Mouse (Mus musculus) myocyte (in vitro differentiated cells): ENCODE data around the gene Mapk1ip1. TPM values are rescaled to one million over a fixed set of nuclear protein-coding genes. Genes with fewer than 3 reads are reported as not detected.

Experiments used
- H3K27me3 ChIP-seq: one replicate; pipeline ENCODE4 v1.6.1; 2011; ENCODE audit not compliant: control insufficient read depth, insufficient read depth, insufficient read length
- H3K36me3 ChIP-seq: one replicate; pipeline ENCODE4 v1.6.1; 2011; ENCODE audit not compliant: control insufficient read depth, insufficient read depth
- H3K4me2 ChIP-seq: one replicate; pipeline ENCODE4 v1.6.1; 2011; ENCODE audit warnings: low read depth, control low read depth
- H3K4me3 ChIP-seq: one replicate; pipeline ENCODE4 v1.5.1; 2011; ENCODE audit warnings: mild to moderate bottlenecking, control low read depth, moderate library complexity
- H3K79me2 ChIP-seq: one replicate; pipeline ENCODE4 v1.6.1; 2011; ENCODE audit not compliant: control insufficient read depth, insufficient read depth
- H3ac ChIP-seq: one replicate; pipeline ENCODE4 v1.6.1; 2011; ENCODE audit not compliant: control insufficient read depth, insufficient read length
- CEBPB ChIP-seq: IDR thresholded peaks from 2 replicates; pipeline ENCODE4 v1.6.1; 2011; ENCODE audit warnings: mild to moderate bottlenecking, moderate library complexity; ENCODE audit not compliant: poor library complexity, insufficient read depth, severe bottlenecking
- E2F4 ChIP-seq: IDR thresholded peaks from one replicate; pipeline ENCODE4 v1.6.1; 2011; ENCODE audit warnings: mild to moderate bottlenecking, control low read depth, moderate library complexity; ENCODE audit not compliant: insufficient read depth
- MAX ChIP-seq: IDR thresholded peaks from one replicate; pipeline ENCODE4 v1.6.1; 2011; ENCODE audit warnings: low read depth, mild to moderate bottlenecking, control low read depth
- MYOD1 ChIP-seq, 3 experiments: IDR thresholded peaks; one replicate each; pipeline ENCODE4 v1.6.1; 2011; ENCODE audit warnings: control low read depth in 2 of 3, low read depth in 2 of 3, mild to moderate bottlenecking in 2 of 3, moderate library complexity in 1 of 3; ENCODE audit not compliant: insufficient read length in 2 of 3, control insufficient read depth in 1 of 3
- MYOG ChIP-seq, 3 experiments: IDR thresholded peaks; one replicate each; pipeline ENCODE4 v1.6.1; 2011; ENCODE audit warnings: control low read depth in 2 of 3, low read depth in 2 of 3, mild to moderate bottlenecking in 2 of 3; ENCODE audit not compliant: insufficient read length in 2 of 3, control insufficient read depth in 1 of 3, insufficient read depth in 1 of 3
- POLR2A ChIP-seq: IDR thresholded peaks from one replicate; pipeline ENCODE4 v1.6.1; 2011; ENCODE audit warnings: low read depth, mild to moderate bottlenecking, control low read depth, moderate library complexity; ENCODE audit not compliant: insufficient read length
- POLR2AphosphoS2 ChIP-seq: IDR thresholded peaks from one replicate; pipeline ENCODE4 v1.6.1; 2011; ENCODE audit warnings: low read depth, control low read depth; ENCODE audit not compliant: insufficient read length
- REST ChIP-seq: IDR thresholded peaks from one replicate; pipeline ENCODE4 v1.6.1; 2011; ENCODE audit warnings: mild to moderate bottlenecking, control low read depth, moderate library complexity; ENCODE audit not compliant: insufficient read depth, insufficient read length
- SRF ChIP-seq: IDR thresholded peaks from one replicate; pipeline ENCODE4 v1.6.1; 2011; ENCODE audit warnings: low read depth; ENCODE audit not compliant: control insufficient read depth, insufficient read length
- TCF12 ChIP-seq: IDR thresholded peaks from one replicate; pipeline ENCODE4 v1.6.1; 2011; ENCODE audit warnings: mild to moderate bottlenecking, control low read depth; ENCODE audit not compliant: poor library complexity, insufficient read depth, severe bottlenecking
- TCF3 ChIP-seq: IDR thresholded peaks from one replicate; pipeline ENCODE4 v1.6.1; 2011; ENCODE audit warnings: low read depth, control low read depth; ENCODE audit not compliant: insufficient read length
- USF1 ChIP-seq: IDR thresholded peaks from one replicate; pipeline ENCODE4 v1.6.1; 2011; ENCODE audit warnings: low read depth, mild to moderate bottlenecking, control low read depth, moderate library complexity
- polyA plus RNA-seq: library from polyadenylated mRNA; unstranded; fragments of >200 nt; fragmentation: generic; extraction: Trizol; gene quantifications from one replicate; pipeline ENCODE4 v1.2.1, GENCODE M21; 2012; ENCODE audit warnings: missing spikeins

Gene Mapk1ip1
- polyA plus RNA-seq, 1 experiment = 6.2 TPM

DNA sequence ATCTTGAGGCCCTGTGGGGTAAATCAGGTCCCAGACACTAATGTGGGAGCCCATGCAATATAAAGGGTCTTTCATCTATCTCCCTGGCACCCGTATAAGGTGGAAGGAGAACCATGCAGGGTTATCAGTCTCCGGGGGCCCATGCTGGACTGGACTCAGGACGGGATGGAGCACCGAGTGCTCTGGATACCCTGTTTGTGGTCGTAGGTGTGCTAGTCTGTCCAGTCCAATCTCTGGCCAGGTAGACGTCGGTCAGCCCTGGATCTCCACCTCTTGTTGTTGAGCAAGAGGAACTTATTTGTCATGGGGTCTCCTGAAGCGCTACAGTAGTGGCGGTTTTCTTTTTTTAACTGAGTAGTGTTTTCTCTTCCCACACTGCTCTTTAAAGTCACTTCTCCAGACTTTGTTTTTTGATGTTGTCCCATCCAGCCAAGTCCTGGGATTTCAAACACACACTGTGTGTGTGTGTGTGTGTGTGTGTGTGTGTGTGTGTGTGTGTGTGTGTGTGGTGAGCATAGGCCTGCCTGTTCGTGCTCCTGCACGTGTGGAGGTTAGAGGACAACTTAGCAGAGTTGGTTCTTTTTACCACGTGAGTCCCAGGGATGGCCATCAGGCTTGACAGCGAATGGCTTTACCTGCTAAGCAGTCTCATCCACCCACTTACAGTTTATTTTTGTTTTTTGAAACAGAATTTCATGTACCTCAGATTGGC lies 1.4 kb upstream of the Mapk1ip1 start:
- Histone ChIP-seq H3K4me3 (peak overlapping the region; percentile 65), H3K4me2 (peak overlapping the region; percentile 91), H3K27me3 (no peaks in the 10 kb centered on the region), H3ac (peak overlapping the region; percentile 89), H3K79me2 (peaks cover 62% of the 10 kb centered on the region), H3K36me3 (peaks cover 5% of the 10 kb centered on the region)
- TF ChIP-seq E2F4 (no peak), CEBPB (no peak), TCF3 (no peak), MAX (no peak), POLR2AphosphoS2 (no peak)

DNA sequence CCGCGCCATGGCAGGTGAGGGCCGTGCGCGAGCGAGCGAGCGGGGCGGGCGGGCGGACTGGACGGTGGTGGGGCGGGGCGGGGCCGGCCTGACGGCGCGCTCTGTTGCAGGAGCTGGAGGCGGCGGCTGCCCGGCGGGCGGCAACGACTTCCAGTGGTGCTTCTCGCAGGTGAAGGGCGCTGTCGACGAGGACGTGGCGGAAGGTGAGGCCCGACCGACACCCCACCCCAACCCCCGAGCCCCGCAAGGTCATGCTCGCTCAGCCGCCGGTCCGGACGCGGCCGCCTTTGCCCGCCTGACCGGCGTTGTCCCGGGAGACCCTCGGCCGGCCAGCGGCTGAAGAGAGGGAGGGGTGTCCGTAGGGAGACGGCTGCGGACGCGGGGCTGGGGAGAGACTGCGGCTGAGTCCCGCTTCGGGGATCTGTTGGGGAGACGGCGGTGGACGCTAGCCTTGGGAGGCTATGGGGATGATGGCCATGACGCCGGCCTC lies 474 bp upstream of the Mapk1ip1 start:
- peaks cover 5% of the 10 kb centered on the region for H3K36me3 ChIP-seq
- H3K4me3 ChIP-seq = peak overlapping the region; percentile 65
- no peak for TF ChIP-seq E2F4
- H3K4me2 ChIP-seq = peak overlapping the region; percentile 91
- H3K27me3 ChIP-seq = no peaks in the 10 kb centered on the region
- H3ac ChIP-seq = peak overlapping the region; percentile 89
- H3K79me2 ChIP-seq = peaks cover 52% of the 10 kb centered on the region

DNA sequence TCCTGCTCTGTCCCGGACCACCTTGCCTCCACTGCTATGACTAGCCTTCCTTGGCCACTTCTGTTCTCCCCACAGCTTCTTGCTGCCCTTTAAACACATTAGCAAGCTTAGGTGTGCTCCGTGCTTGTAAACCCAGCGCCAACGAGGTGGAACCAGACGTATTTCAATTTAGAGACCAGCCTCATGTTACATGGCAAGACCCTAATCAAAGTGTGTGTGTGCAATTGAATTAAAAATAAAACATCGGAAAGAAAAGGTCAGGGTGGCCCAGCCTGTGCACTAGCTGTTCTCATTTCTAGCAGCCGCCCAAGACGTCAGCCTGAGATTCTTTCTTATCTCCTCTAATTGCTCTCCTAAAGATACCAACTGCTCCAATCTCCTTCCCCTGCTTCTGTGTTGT lies 962 bp downstream of the Mapk1ip1 start:
- no peaks in the 10 kb centered on the region for H3K27me3 ChIP-seq
- H3K4me3 ChIP-seq = peak overlapping the region; percentile 65
- H3K4me2 ChIP-seq = peak overlapping the region; percentile 98

DNA sequence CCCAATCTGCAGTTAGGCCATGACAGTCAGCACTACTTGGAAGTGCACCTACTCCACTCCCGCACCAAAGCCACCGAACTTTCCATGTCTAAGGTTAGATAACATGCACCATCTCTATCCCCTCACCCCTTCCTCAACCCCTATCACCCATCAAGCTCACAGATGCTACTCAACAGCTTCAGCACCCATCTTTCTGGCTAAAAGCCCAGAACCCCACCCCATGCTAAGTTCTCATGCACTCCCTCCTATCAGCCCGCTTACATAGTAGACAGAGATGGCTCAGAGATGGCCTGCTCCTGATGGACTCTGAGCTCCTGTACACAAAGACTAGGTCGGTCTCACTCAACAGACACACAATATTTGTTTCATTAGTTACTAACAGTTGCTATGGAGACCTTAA lies 2.7 kb downstream of the Mapk1ip1 start:
- H3K79me2 ChIP-seq = peaks cover 23% of the 10 kb centered on the region
- no peaks in the 10 kb centered on the region for H3K27me3 ChIP-seq
- no peak for TF ChIP-seq POLR2A
- TF ChIP-seq TCF12 = no peak
- TF ChIP-seq MYOG (IDR thresholded peaks at IDR 0.05; ENCODE audit: control insufficient read depth in 1 of 3, insufficient read depth in 1 of 3, insufficient read length in 2 of 3, low read depth in 2 of 3) = no peak
- no peak for TF ChIP-seq POLR2AphosphoS2
- TF ChIP-seq E2F4 = no peak
- no peak for TF ChIP-seq MAX
- TF ChIP-seq REST = no peak
- no peak for TF ChIP-seq CEBPB
- TF ChIP-seq TCF3 = no peak
- TF ChIP-seq SRF = no peak
- no peak for TF ChIP-seq MYOD1 (IDR thresholded peaks at IDR 0.05; ENCODE audit: control insufficient read depth in 1 of 3, insufficient read length in 2 of 3, low read depth in 2 of 3)
- TF ChIP-seq USF1 = no peak
- no peak overlapping the region for H3ac ChIP-seq
- no peaks in the 10 kb centered on the region for H3K36me3 ChIP-seq
- H3K4me2 ChIP-seq = no peak overlapping the region
- no peak overlapping the region for H3K4me3 ChIP-seq

More for the DNA sequence above, 962 bp downstream of the Mapk1ip1 start:
- H3ac ChIP-seq = peak overlapping the region; percentile 89
- peaks cover 39% of the 10 kb centered on the region for H3K79me2 ChIP-seq
- H3K36me3 ChIP-seq = no peaks in the 10 kb centered on the region
- TF ChIP-seq TCF3 = no peak
- TF ChIP-seq SRF = no peak
- no peak for TF ChIP-seq MYOD1 (IDR thresholded peaks at IDR 0.05; ENCODE audit: control insufficient read depth in 1 of 3, insufficient read length in 2 of 3, low read depth in 2 of 3)
- no peak for TF ChIP-seq USF1
- TF ChIP-seq POLR2A = no peak
- TF ChIP-seq REST = no peak
- TF ChIP-seq MAX = no peak
- no peak for TF ChIP-seq POLR2AphosphoS2
- TF ChIP-seq TCF12 = no peak
- no peak for TF ChIP-seq E2F4
- TF ChIP-seq CEBPB = no peak
- TF ChIP-seq MYOG (IDR thresholded peaks at IDR 0.05; ENCODE audit: control insufficient read depth in 1 of 3, insufficient read depth in 1 of 3, insufficient read length in 2 of 3, low read depth in 2 of 3) = no peak

DNA sequence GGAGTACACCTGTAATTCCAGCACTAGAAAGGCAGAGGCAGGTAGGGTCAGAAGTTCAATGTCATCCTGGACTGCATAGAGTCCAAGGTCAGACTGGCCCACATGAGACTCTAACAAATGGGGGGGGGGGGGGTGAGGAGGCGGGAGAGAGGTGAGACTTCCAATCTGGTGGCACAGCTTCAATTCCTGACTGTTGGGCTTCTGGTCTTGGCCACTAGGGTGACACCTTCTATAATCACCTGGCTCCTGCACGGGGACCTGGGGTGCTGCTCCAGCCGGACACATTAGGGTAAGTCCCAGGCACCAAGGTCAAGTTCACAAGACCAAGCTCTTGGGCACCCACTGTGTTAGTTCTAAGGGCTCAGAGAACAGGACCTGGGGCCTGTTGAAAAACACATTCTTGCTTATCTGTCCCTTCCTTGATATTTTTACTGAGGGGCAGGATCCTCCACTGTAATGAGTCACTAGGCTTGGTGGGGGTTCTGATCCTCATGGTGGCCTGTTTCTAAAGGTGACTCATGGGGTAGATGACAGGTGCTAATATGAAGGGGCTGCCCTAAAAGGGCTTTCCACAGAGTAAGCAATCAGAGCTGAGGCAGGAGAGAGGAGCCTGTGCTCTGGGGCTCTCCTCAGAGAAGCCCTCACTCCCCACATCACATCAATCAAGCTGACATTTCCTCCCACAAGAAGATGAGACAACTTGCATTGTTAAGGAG lies 4.5 kb downstream of the Mapk1ip1 start:
- Histone ChIP-seq H3K4me2 (no peak overlapping the region), H3K4me3 (no peak overlapping the region), H3K27me3 (no peaks in the 10 kb centered on the region), H3K79me2 (peaks cover 5% of the 10 kb centered on the region), H3K36me3 (no peaks in the 10 kb centered on the region), H3ac (no peak overlapping the region)
- TF ChIP-seq CEBPB (no peak), E2F4 (no peak), POLR2AphosphoS2 (no peak), POLR2A (no peak), MAX (no peak), SRF (no peak), USF1 (no peak), TCF3 (no peak), REST (no peak), TCF12 (no peak), MYOD1 (IDR thresholded peaks at IDR 0.05; ENCODE audit: control insufficient read depth in 1 of 3, insufficient read length in 2 of 3, low read depth in 2 of 3) (no peak)
